Mouse (Mus musculus) hindbrain, embryonic 11.5 days (tissue): ENCODE results near the gene Plcd4. TPM values are rescaled to one million over a fixed set of nuclear protein-coding genes. Genes with fewer than 3 reads are reported as not detected.

Source experiments
- ATAC-seq: fragments of 200-750 bp; cut with Nextera tagmentation; 2 replicates; pipeline ENCODE4 v1.8.0; 2017; ENCODE audit warnings: mild to moderate bottlenecking, moderate TSS enrichment, moderate library complexity; ENCODE audit not compliant: low FRiP score
- DNase-seq: peaks from one replicate; pipeline ENCODE4 v3.0.0-alpha.2; 2015; ENCODE audit warnings: low spot score
- H3K27ac ChIP-seq: fragments of 300-500 bp; sonication (generic); 2 replicates; pipeline ENCODE4 v1.5.1; 2014; ENCODE audit warnings: mild to moderate bottlenecking, low read depth, low read length
- H3K27me3 ChIP-seq: fragments of 300-500 bp; sonication (generic); 2 replicates; pipeline ENCODE4 v1.6.1; 2014; ENCODE audit warnings: mild to moderate bottlenecking, low read length, moderate library complexity, mixed read lengths; ENCODE audit not compliant: control insufficient read depth, insufficient read depth
- H3K36me3 ChIP-seq: fragments of 300-500 bp; sonication (generic); 2 replicates; pipeline ENCODE4 v1.6.1; 2014; ENCODE audit warnings: mild to moderate bottlenecking, low read length, moderate library complexity, mixed read lengths; ENCODE audit not compliant: control insufficient read depth, insufficient read depth
- H3K4me1 ChIP-seq: fragments of 300-500 bp; sonication (generic); replicated peaks from 2 replicates; pipeline ENCODE4 v1.6.1; 2014; ENCODE audit warnings: low read length, mixed read lengths; ENCODE audit not compliant: control insufficient read depth, insufficient read depth
- H3K4me2 ChIP-seq: fragments of 300-500 bp; sonication (generic); replicated peaks from 2 replicates; pipeline ENCODE4 v1.6.1; 2014; ENCODE audit warnings: mild to moderate bottlenecking, low read depth, low read length
- H3K4me3 ChIP-seq: fragments of 300-500 bp; sonication (generic); 2 replicates; pipeline ENCODE4 v1.5.1; 2014; ENCODE audit warnings: low read depth, low read length
- H3K9ac ChIP-seq: fragments of 300-500 bp; sonication (generic); 2 replicates; pipeline ENCODE4 v1.6.1; 2014; ENCODE audit warnings: low read depth, low read length
- H3K9me3 ChIP-seq: fragments of 300-500 bp; sonication (generic); 2 replicates; pipeline ENCODE4 v1.6.1; 2016; ENCODE audit warnings: low read length; ENCODE audit not compliant: control insufficient read depth
- WGBS: fragments of 180-500 bp; shearing (Covaris S2); extraction: QIAGEN DNeasy Blood & Tissue Kit; methylation state at CpG from one replicate; pipeline ENCODE4 v1.1.7; 2014; 5-methylcytosine and 5-hydroxymethylcytosine counted together
- polyA plus RNA-seq: library from polyadenylated mRNA; unstranded; fragments of >200 nt; fragmentation: Nextera tagmentation; extraction: Ambion mirVana; gene quantifications from 2 replicates; pipeline ENCODE4 v1.2.1, GENCODE M21; 2014

Gene Plcd4
- polyA plus RNA-seq, 1 experiment from 2014 or later = 1.0 TPM

DNA sequence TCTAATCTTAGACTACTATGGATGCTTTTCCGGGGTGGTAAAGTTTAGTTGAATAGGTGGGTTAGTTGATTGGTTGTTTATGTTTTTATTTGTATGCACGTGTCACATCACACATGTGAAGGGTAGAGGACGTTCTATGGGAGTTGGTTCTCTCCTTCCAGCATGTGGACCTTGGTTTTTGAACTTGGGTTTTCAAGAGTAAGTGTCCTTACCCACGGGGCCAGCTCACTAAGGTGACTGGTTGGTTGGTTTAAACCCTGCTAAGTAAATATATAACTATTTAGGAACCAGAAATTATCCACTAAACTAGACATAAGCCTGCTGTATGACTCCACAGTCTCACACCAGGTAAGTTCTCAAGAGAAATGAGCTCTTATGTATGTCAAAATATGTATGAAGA, 17.9 kb upstream of the Plcd4 start:
- Histone ChIP-seq H3K36me3 (peaks cover 13% of the 10 kb centered on the region), H3K27ac (no peak overlapping the region), H3K4me3 (no peak overlapping the region), H3K4me1 (no peaks in the 10 kb centered on the region), H3K27me3 (no peaks in the 10 kb centered on the region), H3K4me2 (no peak overlapping the region), H3K9me3 (no peaks in the 10 kb centered on the region), H3K9ac (no peak overlapping the region)
- WGBS = 89% methylated on average over 4 of the region's 4 CpGs
- DNase-seq = no peak
- ATAC-seq = no peak

DNA sequence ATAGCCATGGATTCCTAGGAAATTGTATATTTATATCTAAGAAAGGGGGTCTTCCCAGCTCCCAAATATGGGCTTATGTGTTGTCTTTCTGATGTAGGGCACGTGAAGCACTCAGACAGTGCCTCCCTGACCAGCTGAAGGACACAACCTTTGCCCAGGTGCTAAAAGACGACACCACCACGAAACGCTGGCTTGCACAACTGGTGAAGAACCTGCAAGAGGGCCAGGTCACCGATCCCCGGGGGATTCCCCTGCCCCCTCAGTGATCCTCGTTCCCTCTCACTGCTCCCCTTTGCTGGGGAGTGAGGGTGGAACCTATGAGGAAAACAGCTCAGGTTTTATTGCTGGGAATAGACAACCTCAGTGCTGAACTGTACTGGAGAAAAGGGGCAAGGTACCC, 14.1 kb upstream of the Plcd4 start:
- no peak for ATAC-seq
- H3K36me3 ChIP-seq = peaks cover 20% of the 10 kb centered on the region
- WGBS = 92% methylated on average over 7 of the region's 7 CpGs

DNA sequence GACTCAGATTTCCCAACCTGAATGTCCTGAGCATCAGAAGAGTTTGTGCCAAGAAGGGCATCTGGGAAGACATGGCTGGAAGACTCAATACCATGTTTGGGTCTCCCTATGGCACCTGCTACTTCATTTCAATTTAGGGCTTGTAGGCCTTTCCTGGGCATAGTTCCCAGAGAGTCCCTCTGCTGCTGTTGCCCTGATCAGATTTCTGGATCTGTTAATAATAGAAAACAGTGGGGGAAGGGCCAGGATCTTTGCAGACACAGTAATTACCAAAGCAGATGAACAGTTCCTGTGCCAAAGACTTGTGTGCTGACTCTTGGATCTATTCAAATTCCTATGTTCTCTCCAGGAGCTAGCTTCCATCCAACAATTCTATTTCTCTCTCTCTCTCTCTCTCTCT, 4.0 kb upstream of the Plcd4 start:
- Histone ChIP-seq H3K36me3 (no peaks in the 10 kb centered on the region), H3K9me3 (no peaks in the 10 kb centered on the region), H3K4me3 (no peak overlapping the region), H3K9ac (no peak overlapping the region), H3K27ac (no peak overlapping the region), H3K4me1 (peaks cover 2% of the 10 kb centered on the region; the same call in 1 of the 2 replicates), H3K27me3 (no peaks in the 10 kb centered on the region), H3K4me2 (no peak overlapping the region)
- no peak for ATAC-seq
- DNase-seq = no peak

More for the DNA sequence above, 14.1 kb upstream of the Plcd4 start:
- DNase-seq = no peak
- Histone ChIP-seq H3K9me3 (no peaks in the 10 kb centered on the region), H3K27me3 (no peaks in the 10 kb centered on the region), H3K4me1 (no peaks in the 10 kb centered on the region), H3K4me2 (no peak overlapping the region), H3K9ac (no peak overlapping the region), H3K4me3 (no peak overlapping the region), H3K27ac (no peak overlapping the region)

GRCm38 (mm10) chr1:74544184-74544583, 1.5 kb downstream of the Plcd4 start, which contains the start of gene Usp37:
Usp37 (minus strand) TSS chr1:74544284.
- no peak within 1 kb of the TSS for H3K27ac ChIP-seq
- H3K4me3 ChIP-seq = no peak within 1 kb of the TSS
- H3K9me3 ChIP-seq = no peaks in the 10 kb centered on the region
- ATAC-seq (no peak), DNase-seq (no peak)
- WGBS = 45% methylated on average over 4 of the region's 4 CpGs
- H3K27me3 ChIP-seq = no peaks in the 10 kb centered on the region
- no peak within 1 kb of the TSS for H3K9ac ChIP-seq
- H3K4me1 ChIP-seq = peaks cover 2% of the 10 kb centered on the region; the same call in 1 of the 2 replicates
- no peak within 1 kb of the TSS for H3K4me2 ChIP-seq
- H3K36me3 ChIP-seq = no peaks in the 10 kb centered on the region

DNA sequence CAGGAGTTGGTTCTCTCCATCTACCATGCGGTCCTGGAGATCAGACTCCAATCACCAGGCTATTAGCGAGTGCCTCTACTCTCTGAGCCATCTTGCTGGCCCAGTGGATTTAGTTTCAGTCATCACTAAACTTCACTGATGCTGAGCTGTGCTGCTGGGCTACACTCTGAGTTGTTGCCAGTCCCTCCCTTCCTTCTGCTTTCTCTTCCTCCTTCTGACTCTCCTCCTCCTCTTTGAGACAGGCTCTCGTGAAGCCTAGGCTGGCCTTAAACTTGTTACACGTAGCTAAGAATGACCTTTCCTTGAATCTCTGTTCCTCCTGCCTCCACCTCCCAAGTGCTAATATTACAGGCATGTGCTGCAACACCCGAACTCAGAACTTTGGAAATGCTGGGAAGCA, 16.4 kb downstream of the Plcd4 start:
- Histone ChIP-seq H3K27ac (no peak overlapping the region), H3K4me2 (no peak overlapping the region), H3K27me3 (no peaks in the 10 kb centered on the region), H3K4me3 (no peak overlapping the region), H3K36me3 (no peaks in the 10 kb centered on the region), H3K4me1 (no peaks in the 10 kb centered on the region), H3K9ac (no peak overlapping the region), H3K9me3 (no peaks in the 10 kb centered on the region)
- DNase-seq = no peak
- 85% methylated on average over 5 of the region's 5 CpGs for WGBS
- ATAC-seq = no peak

- no peak for DNase-seq
- no peak overlapping the region for H3K4me3 ChIP-seq
- no peak overlapping the region for H3K27ac ChIP-seq
- no peaks in the 10 kb centered on the region for H3K9me3 ChIP-seq
- H3K36me3 ChIP-seq = peaks cover 15% of the 10 kb centered on the region
- H3K4me1 ChIP-seq = no peaks in the 10 kb centered on the region
- no peak overlapping the region for H3K4me2 ChIP-seq
- no peak overlapping the region for H3K9ac ChIP-seq
- no peak for ATAC-seq
- no peaks in the 10 kb centered on the region for H3K27me3 ChIP-seq
- 78% methylated on average over 6 of the region's 6 CpGs for WGBS
Observed at GRCm38 (mm10) chr1:74565834-74566233, 23.1 kb downstream of the Plcd4 start.

DNA sequence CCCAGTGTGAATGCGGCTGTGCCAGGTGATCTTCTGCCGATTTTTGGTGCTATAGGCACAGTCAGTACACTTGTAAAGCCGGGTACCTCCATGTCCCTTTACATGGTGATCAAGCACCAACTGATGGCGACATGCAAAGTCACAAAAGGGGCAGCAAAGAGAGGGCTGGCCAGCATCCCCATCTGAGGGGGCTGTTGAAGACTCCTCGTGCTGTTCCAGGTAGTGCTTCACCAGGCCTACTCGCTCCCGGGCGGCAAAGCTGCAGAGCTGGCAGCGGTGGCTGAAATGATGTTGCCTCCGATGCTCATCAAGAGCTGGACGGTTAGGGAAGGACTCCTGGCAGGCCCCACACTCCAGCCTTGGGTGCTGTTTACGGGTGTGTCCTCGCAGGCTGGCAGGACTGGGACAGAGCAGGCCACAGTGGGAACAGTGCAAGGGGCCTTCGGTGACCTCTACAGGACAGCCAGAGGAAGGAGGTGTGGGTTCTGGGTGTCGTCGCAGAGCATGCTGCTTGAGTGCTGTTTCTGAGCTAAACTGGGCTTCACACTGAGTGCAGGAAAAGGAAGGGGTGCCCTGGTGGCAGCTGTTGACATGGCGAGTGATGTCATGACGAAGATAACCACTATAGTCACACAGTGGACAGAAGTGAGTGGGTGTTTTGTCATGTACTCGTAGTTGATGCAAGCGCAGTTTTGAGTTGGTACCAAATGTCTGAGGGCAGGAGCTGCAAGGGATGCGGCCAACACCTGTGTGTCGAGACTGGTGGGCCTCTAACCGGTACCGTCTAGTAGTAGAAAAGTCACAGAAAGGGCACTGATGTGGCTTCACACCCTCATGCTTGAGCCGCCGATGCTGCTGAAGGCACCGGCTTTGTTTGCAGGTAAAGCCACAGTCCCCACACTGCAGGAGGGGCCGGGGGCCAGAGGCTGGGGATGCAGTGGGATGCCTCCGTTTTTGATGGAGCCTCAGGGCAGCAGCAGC, 27.3 kb downstream of the Plcd4 start:
- no peaks in the 10 kb centered on the region for H3K27me3 ChIP-seq
- WGBS = 93% methylated on average over 29 of the region's 29 CpGs
- H3K9me3 ChIP-seq = no peaks in the 10 kb centered on the region
- DNase-seq (no peak), ATAC-seq (no peak)
- H3K27ac ChIP-seq = no peak overlapping the region
- peaks cover 20% of the 10 kb centered on the region for H3K36me3 ChIP-seq
- no peak overlapping the region for H3K4me2 ChIP-seq
- H3K4me1 ChIP-seq = no peaks in the 10 kb centered on the region
- no peak overlapping the region for H3K4me3 ChIP-seq
- no peak overlapping the region for H3K9ac ChIP-seq

GRCm38 (mm10) chr1:74582621-74583020, 39.9 kb downstream of the Plcd4 start:
- H3K9ac ChIP-seq = no peak overlapping the region
- H3K9me3 ChIP-seq = no peaks in the 10 kb centered on the region
- no peaks in the 10 kb centered on the region for H3K36me3 ChIP-seq
- H3K4me3 ChIP-seq = no peak overlapping the region
- 77% methylated on average over 3 of the region's 3 CpGs for WGBS
- DNase-seq (no peak), ATAC-seq (no peak)
- H3K27me3 ChIP-seq = no peaks in the 10 kb centered on the region
- H3K27ac ChIP-seq = no peak overlapping the region
- no peak overlapping the region for H3K4me2 ChIP-seq
- H3K4me1 ChIP-seq = peaks cover 5% of the 10 kb centered on the region
